Mouse (Mus musculus) small intestine, adult 2 months (tissue): ENCODE measurements around the gene Paip2b.

Experiments used
- CTCF ChIP-seq: fragments of 200-500 bp; IDR thresholded peaks from 2 replicates; pipeline ENCODE4 v1.5.1; 2012; ENCODE audit warnings: low read depth, mild to moderate bottlenecking, control low read depth, inconsistent platforms, low read length, moderate library complexity, mixed read lengths; ENCODE audit not compliant: insufficient replicate concordance, insufficient read length; ENCODE audit errors: extremely low read depth
- POLR2A ChIP-seq: fragments of 200-500 bp; IDR thresholded peaks from 2 replicates; pipeline ENCODE4 v1.6.1; 2012; ENCODE audit warnings: low read depth, mild to moderate bottlenecking, control low read depth, inconsistent platforms, low read length, moderate library complexity

- TF ChIP-seq POLR2A: no peak
- TF ChIP-seq CTCF: no peak
Observed at GRCm38 (mm10) chr6:83756051-83756450, 75.5 kb downstream of the Paip2b start.
